Mouse (Mus musculus): ENCODE measurements around the gene Ppp5c. TPM values are rescaled to one million over a fixed set of nuclear protein-coding genes. Genes with fewer than 3 reads are reported as not detected.

Ppp5c gene
- total and polyA plus RNA-seq, 3 experiments = 125 to 223 (median 128) TPM

DNA sequence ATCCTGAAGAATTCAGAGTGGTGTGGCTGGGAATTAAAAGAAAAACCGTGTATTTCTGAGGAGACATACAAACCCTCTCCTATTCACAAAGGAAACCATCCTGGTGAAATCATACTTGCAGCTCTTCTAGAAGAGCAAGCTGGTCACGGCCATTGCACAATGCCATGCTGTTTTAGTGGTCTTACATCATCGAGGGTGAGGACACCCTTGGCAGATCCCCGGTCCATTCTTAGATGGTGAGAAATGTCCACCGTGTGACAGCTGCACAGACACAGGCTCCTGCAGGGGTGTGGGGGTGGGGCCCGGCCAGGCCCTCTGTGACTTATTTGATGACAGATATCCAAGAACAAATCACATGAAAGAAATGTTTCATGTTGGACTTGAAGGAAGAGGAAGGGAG lies 53.7 kb downstream of the Ppp5c start:
- TF ChIP-seq POLR2A (IDR thresholded peaks at IDR 0.05; ENCODE audit: low read depth, low read length) (no peak), UBTF (IDR thresholded peaks at IDR 0.05; ENCODE audit: low read depth, low read length) (no peak), JUN (IDR thresholded peaks at IDR 0.05; ENCODE audit: insufficient read depth, low read depth, low read length) (no peak), TCF12 (IDR thresholded peaks at IDR 0.05; ENCODE audit: low read depth, low read length) (no peak), MXI1 (IDR thresholded peaks at IDR 0.05; ENCODE audit: low read depth, low read length) (no peak), RAD21 (IDR thresholded peaks at IDR 0.05; ENCODE audit: low read depth, low read length) (no peak), MEF2A (IDR thresholded peaks at IDR 0.05; ENCODE audit: borderline replicate concordance, low read depth, low read length) (no peak), KAT2A (IDR thresholded peaks at IDR 0.05; ENCODE audit: insufficient replicate concordance, low read length) (no peak), NRF1 (IDR thresholded peaks at IDR 0.05; ENCODE audit: low read depth, low read length) (no peak), ZKSCAN1 (IDR thresholded peaks at IDR 0.05; ENCODE audit: borderline replicate concordance, low read depth, low read length) (no peak), MYC (IDR thresholded peaks at IDR 0.05; ENCODE audit: low read depth, low read length) (no peak), TBP (conservative IDR thresholded peaks at IDR 0.05; ENCODE audit: low read depth, low read length) (no peak), MAX (IDR thresholded peaks at IDR 0.05; ENCODE audit: low read length) (no peak), CHD1 (IDR thresholded peaks at IDR 0.05; ENCODE audit: low read depth, low read length) (no peak)
- Histone ChIP-seq H3K9me3 (replicated peaks; ENCODE audit: low read length) (no peaks in the 10 kb centered on the region), H3K4me1 (ENCODE audit: control insufficient read depth in 1 of 2, insufficient read depth in 2 of 2) (no peaks in the 10 kb centered on the region; a peak in 1 of 4 replicates), H3K4me3 (replicated peaks in 1 of 3; ENCODE audit: low read depth in 2 of 3, low read length in 2 of 3, poor library complexity in 1 of 3) (no peak overlapping the region), H3K27me3 (replicated peaks) (no peaks in the 10 kb centered on the region), H3K36me3 (replicated peaks in 1 of 2; ENCODE audit: control insufficient read depth in 1 of 2, insufficient read depth in 1 of 2, low read length in 1 of 2) (no peaks in the 10 kb centered on the region), H3K79me2 (replicated peaks; ENCODE audit: control insufficient read depth, extremely low read depth, insufficient read depth, poor library complexity, severe bottlenecking) (no peaks in the 10 kb centered on the region), H3K9ac (ENCODE audit: insufficient read depth, low read depth) (no peak overlapping the region), H3K27ac (ENCODE audit: insufficient read depth, low read depth) (no peak overlapping the region), H3K4me2 (ENCODE audit: insufficient read depth, low read depth, poor library complexity, severe bottlenecking) (no peak overlapping the region)
- in situ Hi-C loops (cut with MboI; ENCODE audit: low pct_ligation_motif_present, low pct_unique_long_range_greater_than_20kb, low sequenced_read_pairs) = no loop called here
- dilution Hi-C loops (cut with MboI; ENCODE audit: extremely low pct_ligation_motif_present, extremely low pct_unique_long_range_greater_than_20kb, low sequenced_read_pairs) = no loop called here
- DNase-seq (ENCODE audit: extremely low read depth) = no peak

DNA sequence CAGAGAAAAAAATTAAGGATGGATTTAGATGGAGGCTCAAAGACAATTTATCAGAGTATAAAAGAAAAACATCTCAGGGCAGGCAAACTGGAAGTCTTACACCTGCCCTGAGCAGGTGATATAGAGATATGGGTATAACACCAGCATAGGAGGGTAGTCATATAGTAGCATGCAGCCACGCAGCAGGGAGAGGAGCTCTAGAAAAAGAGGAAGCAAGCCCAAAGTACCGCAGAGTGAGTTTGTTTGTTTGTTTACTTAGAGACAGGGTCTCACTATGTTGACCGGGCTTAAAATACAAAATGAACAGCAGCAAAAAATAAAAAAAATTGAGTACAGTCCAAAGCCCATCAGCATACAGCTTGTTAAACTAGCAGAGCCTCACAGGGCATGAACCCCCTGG lies 56.6 kb downstream of the Ppp5c start:
- DNase-seq (ENCODE audit: extremely low read depth) = no peak
- Histone ChIP-seq H3K4me1 (ENCODE audit: control insufficient read depth in 1 of 2, insufficient read depth in 2 of 2) (no peaks in the 10 kb centered on the region; a peak in 1 of 4 replicates), H3K27ac (ENCODE audit: insufficient read depth, low read depth) (no peak overlapping the region), H3K4me3 (replicated peaks in 1 of 3; ENCODE audit: low read depth in 2 of 3, low read length in 2 of 3, poor library complexity in 1 of 3) (no peak overlapping the region), H3K36me3 (replicated peaks in 1 of 2; ENCODE audit: control insufficient read depth in 1 of 2, insufficient read depth in 1 of 2, low read length in 1 of 2) (no peaks in the 10 kb centered on the region), H3K9me3 (replicated peaks; ENCODE audit: low read length) (peaks cover 3% of the 10 kb centered on the region), H3K27me3 (replicated peaks) (no peaks in the 10 kb centered on the region), H3K9ac (ENCODE audit: insufficient read depth, low read depth) (no peak overlapping the region), H3K4me2 (ENCODE audit: insufficient read depth, low read depth, poor library complexity, severe bottlenecking) (no peak overlapping the region), H3K79me2 (replicated peaks; ENCODE audit: control insufficient read depth, extremely low read depth, insufficient read depth, poor library complexity, severe bottlenecking) (no peaks in the 10 kb centered on the region)
- in situ Hi-C loops (cut with MboI; ENCODE audit: low pct_ligation_motif_present, low pct_unique_long_range_greater_than_20kb, low sequenced_read_pairs) (no loop called here), dilution Hi-C loops (cut with MboI; ENCODE audit: extremely low pct_ligation_motif_present, extremely low pct_unique_long_range_greater_than_20kb, low sequenced_read_pairs) (no loop called here)
- TF ChIP-seq IRF4 (IDR thresholded peaks at IDR 0.05; ENCODE audit: low read depth, low read length) (no peak), CTCF (conservative IDR thresholded peaks at IDR 0.05 in 1 of 2, IDR thresholded peaks at IDR 0.05 in 1 of 2; ENCODE audit: low read depth in 2 of 2, low read length in 2 of 2) (no peak), MYC (IDR thresholded peaks at IDR 0.05; ENCODE audit: low read depth, low read length) (no peak), TCF12 (IDR thresholded peaks at IDR 0.05; ENCODE audit: low read depth, low read length) (no peak), ZNF384 (IDR thresholded peaks at IDR 0.05; ENCODE audit: low read depth, low read length) (no peak), ZMIZ1 (IDR thresholded peaks at IDR 0.05; ENCODE audit: low read depth, low read length) (no peak), NELFE (IDR thresholded peaks at IDR 0.05; ENCODE audit: low read depth, low read length) (no peak), TBP (conservative IDR thresholded peaks at IDR 0.05; ENCODE audit: low read depth, low read length) (no peak), MAZ (IDR thresholded peaks at IDR 0.05; ENCODE audit: low read depth, low read length) (no peak), E2F4 (IDR thresholded peaks at IDR 0.05; ENCODE audit: insufficient replicate concordance, low read depth, low read length) (no peak), ETS1 (conservative IDR thresholded peaks at IDR 0.05; ENCODE audit: low read depth, low read length) (no peak), CHD1 (IDR thresholded peaks at IDR 0.05; ENCODE audit: low read depth, low read length) (no peak), HCFC1 (IDR thresholded peaks at IDR 0.05; ENCODE audit: low read depth, low read length) (no peak)
